Mouse (Mus musculus) lung, embryonic 16.5 days (tissue): ENCODE measurements at regions not wholly inside any gene's neighbourhood (a gene's known extent, or its start where the extent isn't known, plus 50 kb on each side); places are given as distances from the start of the nearest gene placed in this dataset.

Experiments
- ATAC-seq: fragments of 200-750 bp; cut with Nextera tagmentation; 2 replicates; pipeline ENCODE4 v1.8.0; 2017; ENCODE audit warnings: low read depth, mild to moderate bottlenecking, moderate library complexity
- H3K27ac ChIP-seq: fragments of 300-500 bp; sonication (generic); 2 replicates; pipeline ENCODE4 v1.5.1; 2014; ENCODE audit warnings: mild to moderate bottlenecking, control low read depth, low read length
- H3K27me3 ChIP-seq: fragments of 300-500 bp; sonication (generic); 2 replicates; pipeline ENCODE4 v1.6.1; 2014; ENCODE audit warnings: low read depth, low read length, mixed read lengths; ENCODE audit not compliant: control insufficient read depth, insufficient read depth
- H3K36me3 ChIP-seq: fragments of 300-500 bp; sonication (generic); 2 replicates; pipeline ENCODE4 v1.6.1; 2014; ENCODE audit warnings: low read length; ENCODE audit not compliant: control insufficient read depth, insufficient read depth
- H3K4me1 ChIP-seq: fragments of 300-500 bp; sonication (generic); replicated peaks from 2 replicates; pipeline ENCODE4 v1.6.1; 2014; ENCODE audit warnings: low read length, mixed read lengths; ENCODE audit not compliant: control insufficient read depth, insufficient read depth
- H3K4me2 ChIP-seq: fragments of 300-500 bp; sonication (generic); 2 replicates; pipeline ENCODE4 v1.6.1; 2014; ENCODE audit warnings: low read depth, low read length, control low read depth
- H3K4me3 ChIP-seq: fragments of 300-500 bp; sonication (generic); 2 replicates; pipeline ENCODE4 v1.5.1; 2014; ENCODE audit warnings: mild to moderate bottlenecking, low read length, control low read depth
- H3K9ac ChIP-seq: fragments of 300-500 bp; sonication (generic); 2 replicates; pipeline ENCODE4 v1.6.1; 2014; ENCODE audit warnings: low read length, control low read depth
- H3K9me3 ChIP-seq: fragments of 300-500 bp; sonication (generic); 2 replicates; pipeline ENCODE4 v1.6.1; 2016; ENCODE audit warnings: low read length; ENCODE audit not compliant: control insufficient read depth
- WGBS: fragments of 180-500 bp; shearing (Covaris S2); extraction: QIAGEN DNeasy Blood & Tissue Kit; methylation state at CpG from one replicate; pipeline ENCODE4 v1.1.7; 2014; 5-methylcytosine and 5-hydroxymethylcytosine counted together

DNA sequence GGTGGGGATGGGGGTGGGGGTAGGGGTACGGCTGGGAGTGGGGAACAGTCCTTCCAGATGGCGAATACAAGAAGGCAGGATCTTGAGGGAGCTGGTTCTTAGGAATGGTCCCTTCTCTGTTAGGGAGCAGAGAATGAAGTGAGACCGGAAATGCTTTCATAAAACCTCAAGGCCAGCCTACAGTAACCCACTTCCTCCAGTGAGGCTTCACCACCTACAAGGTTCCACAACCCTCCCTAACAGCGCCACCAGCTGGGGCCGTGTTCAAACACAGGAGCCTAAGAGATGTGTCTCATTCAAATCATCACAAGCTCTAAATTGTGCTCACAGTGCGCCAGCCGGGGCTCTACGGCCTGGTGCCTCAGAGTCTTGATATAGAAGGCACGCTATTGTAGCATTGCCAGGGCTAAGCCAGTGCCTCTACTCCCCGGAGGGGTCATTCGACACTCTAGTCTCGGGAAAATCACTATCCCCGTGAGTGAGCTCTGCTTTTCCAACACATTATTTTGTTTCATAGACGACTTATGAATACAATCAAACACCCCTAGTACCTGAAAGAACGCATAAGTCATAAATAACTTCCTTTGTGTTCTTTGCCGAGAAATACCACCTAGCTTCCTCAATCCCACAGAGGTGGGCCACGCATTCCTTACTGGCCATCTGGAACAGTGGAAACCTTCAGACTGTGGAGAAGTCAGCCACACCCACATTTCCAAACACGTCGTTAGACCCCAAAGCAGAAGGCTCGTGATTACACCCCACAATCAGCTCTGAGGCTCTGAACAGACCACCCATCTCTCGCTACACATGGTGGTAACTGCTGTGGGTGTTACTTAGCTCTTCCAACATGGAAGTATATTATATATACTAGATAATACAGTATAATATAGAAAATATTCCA lies 209.3 kb upstream of the Tgfbr2 start:
- H3K4me3 ChIP-seq = no peak overlapping the region; the same call in 1 of the 2 replicates

DNA sequence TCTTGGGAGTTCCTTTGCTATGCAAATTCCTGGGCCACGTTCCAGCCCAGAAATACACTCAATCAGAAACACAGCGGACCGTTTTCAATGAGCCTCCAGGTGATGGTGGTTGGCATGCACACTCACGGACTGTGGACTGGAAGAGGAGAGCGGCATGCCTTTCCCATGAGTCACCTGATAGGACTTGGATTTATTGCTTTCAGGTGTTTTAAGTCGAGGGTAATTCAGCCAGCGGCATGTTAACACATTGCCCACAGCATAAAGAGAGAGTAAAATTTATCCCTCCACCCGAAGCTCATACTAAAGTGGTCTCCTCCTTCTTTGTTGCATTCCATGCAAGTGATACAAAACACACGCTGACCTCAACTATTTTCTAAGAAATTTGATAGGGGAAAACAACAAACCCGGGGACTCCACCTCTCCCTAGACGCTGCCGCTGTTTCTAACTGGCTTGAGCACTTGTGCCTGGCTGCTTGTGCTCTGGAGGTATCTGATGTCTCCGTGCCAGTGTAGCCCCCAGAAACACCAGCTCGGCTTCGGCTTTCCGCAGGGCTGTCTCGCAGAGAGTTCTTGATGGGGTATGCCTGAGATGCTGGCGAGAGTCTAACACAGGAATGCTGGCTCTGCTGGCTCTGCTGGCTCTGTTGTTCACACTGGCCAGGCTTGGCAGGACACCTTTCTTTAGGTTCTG lies 208.4 kb upstream of the Tgfbr2 start:
- Histone ChIP-seq H3K36me3 (no peaks in the 10 kb centered on the region), H3K27me3 (no peaks in the 10 kb centered on the region), H3K27ac (peak overlapping the region; percentile 96), H3K4me2 (peak overlapping the region; percentile 58), H3K4me3 (peak overlapping the region; percentile 29), H3K4me1 (peaks cover 19% of the 10 kb centered on the region), H3K9ac (peak overlapping the region; percentile 58), H3K9me3 (no peaks in the 10 kb centered on the region)
- ATAC-seq = peak; percentile 68
- 15% methylated on average over 18 of the region's 18 CpGs for WGBS

More for the DNA sequence above, 209.3 kb upstream of the Tgfbr2 start:
- Histone ChIP-seq H3K36me3 (no peaks in the 10 kb centered on the region), H3K4me1 (peaks cover 23% of the 10 kb centered on the region), H3K4me2 (peak overlapping the region; percentile 58), H3K27ac (peak overlapping the region; percentile 96), H3K27me3 (no peaks in the 10 kb centered on the region), H3K9me3 (no peaks in the 10 kb centered on the region), H3K9ac (peak overlapping the region; percentile 58)
- peak; percentile 86 for ATAC-seq
- WGBS = 44% methylated on average over 21 of the region's 21 CpGs

DNA sequence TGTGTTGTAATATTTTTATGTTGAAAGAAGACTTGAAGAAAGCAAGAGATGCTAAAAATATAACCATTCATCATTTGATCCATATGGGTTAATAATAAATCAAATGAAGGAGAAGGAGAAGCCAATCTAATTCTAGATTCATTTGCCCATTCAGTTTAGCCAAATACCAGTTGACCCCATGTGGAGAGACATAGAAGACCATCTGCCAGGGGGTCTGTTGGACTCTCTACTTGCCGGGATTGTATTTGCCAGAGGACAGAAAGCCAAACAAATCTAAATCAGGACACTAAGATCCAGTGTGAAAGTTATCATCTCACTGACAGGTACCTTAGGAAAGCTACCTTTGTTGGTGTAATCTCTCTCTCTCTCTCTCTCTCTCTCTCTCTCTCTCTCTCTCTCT lies 202.5 kb upstream of the Tgfbr2 start:
- H3K4me2 ChIP-seq = no peak overlapping the region
- no peak for ATAC-seq
- no peak overlapping the region for H3K27ac ChIP-seq
- no peaks in the 10 kb centered on the region for H3K9me3 ChIP-seq
- H3K9ac ChIP-seq = no peak overlapping the region
- H3K27me3 ChIP-seq = no peaks in the 10 kb centered on the region
- peaks cover 11% of the 10 kb centered on the region for H3K4me1 ChIP-seq
- 67% methylated on average over 1 of the region's 1 CpGs for WGBS
- no peaks in the 10 kb centered on the region for H3K36me3 ChIP-seq
- no peak overlapping the region for H3K4me3 ChIP-seq

DNA sequence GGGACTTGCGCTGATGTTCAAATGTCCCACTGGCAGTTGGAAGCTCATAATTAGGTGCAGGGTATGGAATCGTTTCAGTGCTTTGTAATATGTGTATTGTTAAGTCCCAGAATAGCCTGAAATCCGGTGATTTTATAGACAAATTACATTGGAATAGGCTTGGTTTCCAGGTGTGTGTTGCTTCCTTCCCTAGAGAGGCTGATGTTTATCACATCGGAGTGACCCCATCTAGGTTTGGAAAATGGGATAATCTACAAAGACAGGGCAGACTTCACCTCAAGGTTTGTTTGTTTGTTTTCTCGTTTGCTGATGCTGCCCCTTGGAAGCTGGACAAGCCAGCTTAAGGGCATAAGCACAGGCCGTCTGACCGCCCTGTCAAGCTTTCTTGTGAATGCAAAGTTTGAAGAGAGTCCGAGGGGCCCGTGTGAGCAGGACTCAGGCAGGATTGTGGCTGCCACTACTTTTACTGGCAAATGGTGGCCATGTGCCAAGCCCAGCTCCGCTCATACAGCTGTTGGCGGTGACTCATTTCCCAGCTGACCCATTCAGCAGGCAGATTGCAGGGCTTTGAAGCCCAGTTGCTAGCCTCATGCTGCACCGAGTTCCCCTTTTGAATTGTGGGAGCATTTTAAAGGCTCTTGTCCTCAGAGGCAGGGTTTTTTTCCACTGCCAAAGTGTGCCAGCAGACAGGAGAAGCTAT lies 200.6 kb upstream of the Tgfbr2 start:
- Histone ChIP-seq H3K4me3 (no peak overlapping the region), H3K36me3 (no peaks in the 10 kb centered on the region), H3K9ac (no peak overlapping the region), H3K27ac (peak overlapping the region; percentile 59), H3K4me2 (no peak overlapping the region; the same call in 1 of the 2 replicates), H3K4me1 (peaks cover 11% of the 10 kb centered on the region), H3K27me3 (no peaks in the 10 kb centered on the region), H3K9me3 (no peaks in the 10 kb centered on the region)
- 42% methylated on average over 12 of the region's 12 CpGs for WGBS
- ATAC-seq = peak; percentile 82

DNA sequence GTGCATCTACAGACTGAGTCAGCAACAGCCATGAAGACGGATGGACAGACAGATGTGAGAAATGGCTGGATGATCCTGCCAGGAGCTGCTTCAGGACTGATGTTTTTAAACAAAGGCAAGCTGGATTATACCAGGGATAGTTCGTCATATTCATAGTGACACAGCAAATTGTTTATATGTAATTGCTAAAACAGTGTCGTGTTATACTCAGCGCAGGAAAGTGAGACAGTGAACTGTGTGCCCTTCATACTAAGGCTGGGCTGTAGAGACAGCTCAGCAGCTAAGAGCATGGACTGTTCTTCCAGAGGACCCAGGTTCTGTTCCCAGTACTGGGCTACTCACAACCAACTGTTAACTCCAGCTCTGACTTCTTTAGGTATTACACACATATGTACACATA lies 199.2 kb upstream of the Tgfbr2 start:
- no peaks in the 10 kb centered on the region for H3K9me3 ChIP-seq
- no peak overlapping the region for H3K4me2 ChIP-seq
- no peak overlapping the region for H3K27ac ChIP-seq
- H3K9ac ChIP-seq = no peak overlapping the region
- WGBS = 50% methylated on average over 4 of the region's 4 CpGs
- ATAC-seq = peak; percentile 69
- H3K27me3 ChIP-seq = no peaks in the 10 kb centered on the region
- no peaks in the 10 kb centered on the region for H3K36me3 ChIP-seq
- no peak overlapping the region for H3K4me3 ChIP-seq
- peaks cover 11% of the 10 kb centered on the region for H3K4me1 ChIP-seq

DNA sequence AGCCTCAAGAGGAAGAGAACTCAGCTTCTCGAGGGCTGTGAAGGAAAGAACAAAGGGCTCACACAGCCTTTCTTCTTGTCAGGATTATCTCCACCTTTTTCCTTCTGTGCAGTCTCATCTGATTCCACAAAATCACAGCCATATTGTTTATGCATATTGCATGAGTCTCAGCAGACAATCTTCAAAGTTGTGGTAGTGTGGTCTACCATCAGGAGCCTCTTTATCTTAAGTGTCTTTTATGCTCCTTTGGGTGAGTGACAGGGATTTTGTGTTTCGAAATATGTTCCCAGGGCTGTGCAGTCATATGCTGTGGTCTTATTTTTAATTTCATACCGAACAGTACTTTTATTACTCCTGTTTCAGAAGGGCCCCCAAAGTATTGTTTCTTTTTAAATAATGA lies 198.2 kb upstream of the Tgfbr2 start:
- 59% methylated on average over 3 of the region's 3 CpGs for WGBS
- H3K4me3 ChIP-seq = no peak overlapping the region

DNA sequence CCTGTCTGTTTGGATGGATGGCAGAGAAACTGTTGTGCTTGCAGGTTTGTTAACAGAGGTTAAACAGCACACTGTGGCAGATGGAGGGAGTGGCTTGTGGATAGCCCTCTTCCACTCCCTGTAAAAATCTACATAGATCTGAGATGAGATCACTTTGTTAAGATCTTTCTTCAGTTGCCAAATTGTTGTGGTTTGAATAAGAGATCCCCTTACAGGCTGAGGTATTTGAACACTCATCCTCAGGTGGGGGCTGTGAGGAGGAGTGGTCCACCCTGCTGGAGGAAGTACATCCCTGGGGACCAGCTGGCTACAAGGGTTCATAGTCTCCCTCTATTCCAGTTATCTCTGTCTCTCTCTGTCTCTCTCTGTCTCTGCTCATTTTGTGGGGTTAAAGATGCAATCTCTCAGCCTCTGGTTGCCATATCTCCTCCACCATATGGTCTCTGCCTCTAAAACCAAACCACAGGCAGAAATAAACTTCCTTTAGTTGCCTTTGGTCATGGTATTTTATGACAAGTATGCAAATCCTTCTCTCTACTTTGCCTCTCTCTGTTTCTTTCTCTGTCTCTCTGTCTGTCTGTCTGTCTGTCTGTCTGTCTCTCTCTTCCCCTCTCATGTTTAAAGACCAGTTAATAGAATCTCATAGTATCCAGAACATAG lies 194.0 kb upstream of the Tgfbr2 start:
- Histone ChIP-seq H3K27ac (no peak overlapping the region), H3K9me3 (no peaks in the 10 kb centered on the region), H3K9ac (no peak overlapping the region), H3K4me3 (no peak overlapping the region), H3K36me3 (no peaks in the 10 kb centered on the region), H3K4me1 (peaks cover 3% of the 10 kb centered on the region), H3K27me3 (no peaks in the 10 kb centered on the region), H3K4me2 (no peak overlapping the region)
- ATAC-seq = peak; percentile 41; the same call in 1 of the 2 replicates

More for the DNA sequence above, 198.2 kb upstream of the Tgfbr2 start:
- no peaks in the 10 kb centered on the region for H3K36me3 ChIP-seq
- H3K4me2 ChIP-seq = no peak overlapping the region
- no peak overlapping the region for H3K27ac ChIP-seq
- no peaks in the 10 kb centered on the region for H3K9me3 ChIP-seq
- ATAC-seq = no peak
- H3K27me3 ChIP-seq = no peaks in the 10 kb centered on the region
- H3K9ac ChIP-seq = no peak overlapping the region
- H3K4me1 ChIP-seq = peaks cover 14% of the 10 kb centered on the region

DNA sequence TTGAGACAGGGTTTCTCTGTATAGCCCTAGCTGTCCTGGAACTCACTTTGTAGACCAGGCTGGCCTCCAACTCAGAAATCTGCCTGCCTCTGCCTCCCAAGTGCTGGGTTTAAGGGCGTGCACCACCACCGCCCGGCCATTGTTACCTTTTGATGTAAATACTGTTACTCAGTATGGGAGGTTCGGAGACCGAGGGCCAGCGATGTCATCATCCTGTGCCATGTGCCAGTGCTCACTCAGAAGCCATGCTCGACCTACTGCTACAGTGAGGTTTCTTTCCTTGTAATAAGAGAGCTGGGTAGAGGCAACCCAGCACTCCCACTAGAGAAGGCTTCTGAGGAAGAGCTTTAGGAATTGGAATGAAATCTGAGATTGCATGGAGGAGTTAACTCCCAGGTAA lies 191.6 kb upstream of the Tgfbr2 start:
- no peak overlapping the region for H3K27ac ChIP-seq
- 90% methylated on average over 7 of the region's 7 CpGs for WGBS
- ATAC-seq = no peak

More for the DNA sequence above, 191.6 kb upstream of the Tgfbr2 start:
- Histone ChIP-seq H3K9ac (no peak overlapping the region), H3K27me3 (no peaks in the 10 kb centered on the region), H3K4me3 (no peak overlapping the region), H3K36me3 (no peaks in the 10 kb centered on the region), H3K4me2 (no peak overlapping the region), H3K9me3 (peaks cover under 1% of the 10 kb centered on the region; the same call in 1 of the 2 replicates), H3K4me1 (peaks cover 3% of the 10 kb centered on the region)
